Mouse (Mus musculus) cerebellum, adult 9-11 months (tissue): Measurements from ENCODE around the gene Pex5l.

Experiments
- DNase-seq: peaks from one replicate; pipeline ENCODE4 v3.0.0; 2022

Pex5l gene

GRCm38 (mm10) chr3:33142901-33143461, at the start of gene Pex5l:
Pex5l (minus strand) TSS chr3:33143247.
- DNase-seq = peak; percentile 27

DNA sequence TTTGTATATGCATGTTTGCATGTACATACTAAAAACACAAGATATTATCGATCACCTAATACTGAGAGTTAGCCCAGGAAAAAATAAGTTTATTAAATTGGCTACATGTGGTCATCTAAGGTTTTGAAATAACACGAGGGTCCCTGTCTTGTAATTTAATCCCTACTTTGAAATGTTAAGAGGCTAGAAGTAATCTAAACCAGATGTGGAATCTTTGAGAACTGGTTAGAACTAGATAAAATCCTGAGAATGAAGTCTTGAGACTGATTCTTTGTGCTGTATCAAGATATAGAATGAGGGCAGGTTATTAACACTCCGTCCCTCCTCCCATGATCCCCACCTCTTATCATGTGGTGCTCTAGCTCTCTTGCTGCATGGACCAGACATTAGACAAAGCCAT, 22.1 kb upstream of the Pex5l start:
- DNase-seq = no peak

DNA sequence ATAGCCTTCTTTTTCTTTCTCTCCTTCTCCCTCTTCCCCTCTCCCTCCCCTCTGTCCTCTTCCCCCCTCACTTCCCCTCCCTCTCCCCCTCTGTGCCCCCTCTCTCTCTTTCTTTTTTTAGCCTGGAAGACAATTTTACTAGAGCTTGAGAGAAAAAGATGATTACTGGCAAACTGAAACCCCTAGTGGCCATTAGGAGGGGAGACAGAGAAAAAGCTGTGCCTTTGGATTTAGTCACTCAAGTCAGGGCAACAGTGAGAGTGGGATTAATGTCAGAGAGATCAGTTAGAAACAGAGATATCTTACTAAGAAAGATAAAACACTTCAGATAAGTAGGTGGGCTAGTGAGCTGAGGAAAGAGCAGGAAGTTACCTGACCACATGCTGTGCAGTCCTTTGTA, 20.8 kb upstream of the Pex5l start:
- DNase-seq = no peak

DNA sequence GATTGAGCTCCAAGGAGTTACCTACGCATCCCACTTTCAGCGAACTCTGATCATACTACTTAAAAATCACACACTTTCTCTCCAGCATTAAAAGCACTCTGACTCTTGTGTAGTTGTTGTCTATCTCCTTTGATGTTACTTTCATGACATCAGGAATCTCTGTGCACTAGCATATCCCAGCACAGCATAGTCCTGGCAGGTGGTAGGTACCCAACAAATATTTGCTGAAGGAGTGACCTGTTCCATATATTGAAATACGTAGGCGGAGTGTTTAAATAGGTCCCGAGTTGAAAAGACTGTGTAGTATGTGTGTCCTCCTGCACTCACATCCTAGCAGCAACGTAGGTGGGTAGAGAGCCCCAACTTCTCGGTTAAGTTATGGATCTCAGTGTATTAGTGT, 545 bp upstream of the Pex5l start:
- no peak for DNase-seq

GRCm38 (mm10) chr3:33142398-33142797, 649 bp downstream of the Pex5l start:
- DNase-seq = no peak

GRCm38 (mm10) chr3:33129944-33130343, 13.1 kb downstream of the Pex5l start:
- DNase-seq = no peak

DNA sequence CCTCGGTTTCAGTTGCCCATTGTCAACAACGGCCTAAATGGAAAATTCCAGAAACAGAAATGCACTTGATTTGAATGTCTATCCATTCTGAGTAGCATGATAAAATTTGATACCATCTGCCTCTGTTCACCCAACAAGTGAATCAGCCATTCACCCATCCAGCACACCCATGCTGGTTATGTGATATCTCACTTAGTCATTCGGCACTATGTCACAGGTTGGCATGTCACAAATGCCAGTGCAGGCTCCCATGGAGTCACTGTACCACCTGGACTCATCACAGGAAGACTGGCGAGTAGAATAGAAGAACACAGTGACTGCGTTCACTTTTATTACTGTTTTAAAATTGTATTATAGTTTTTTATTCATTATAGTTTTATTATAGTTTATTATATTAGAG, 18.3 kb downstream of the Pex5l start:
- no peak for DNase-seq

- DNase-seq = no peak
Measured at GRCm38 (mm10) chr3:33105785-33106184, 37.3 kb downstream of the Pex5l start.

- no peak for DNase-seq
Measured at GRCm38 (mm10) chr3:33103501-33103900, 39.5 kb downstream of the Pex5l start.

GRCm38 (mm10) chr3:33098550-33099295, 44.3 kb downstream of the Pex5l start:
- no peak for DNase-seq

- no peak for DNase-seq
Measured at GRCm38 (mm10) chr3:33093646-33094045, 49.4 kb downstream of the Pex5l start.

GRCm38 (mm10) chr3:33090001-33090400, 53.0 kb downstream of the Pex5l start:
- DNase-seq = no peak

DNA sequence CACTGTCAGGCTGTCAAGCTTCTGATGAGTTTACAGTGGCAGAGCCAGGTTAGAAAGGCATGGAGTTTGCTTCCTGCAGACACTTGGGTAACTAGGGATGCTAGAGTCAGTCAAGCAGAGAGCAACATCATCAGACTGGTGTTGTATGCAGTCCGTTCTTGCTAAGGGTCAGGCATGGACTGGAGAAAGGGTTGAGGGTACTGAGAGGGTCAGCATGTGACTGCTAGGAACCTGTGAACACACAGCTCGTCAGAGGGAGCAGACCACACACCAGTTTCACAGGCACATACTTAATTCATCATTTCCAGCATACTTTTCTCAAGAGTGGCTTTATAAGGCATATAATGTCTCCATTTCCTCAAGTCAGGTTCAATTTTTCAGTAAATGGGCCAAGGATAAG, 53.6 kb downstream of the Pex5l start:
- no peak for DNase-seq

DNA sequence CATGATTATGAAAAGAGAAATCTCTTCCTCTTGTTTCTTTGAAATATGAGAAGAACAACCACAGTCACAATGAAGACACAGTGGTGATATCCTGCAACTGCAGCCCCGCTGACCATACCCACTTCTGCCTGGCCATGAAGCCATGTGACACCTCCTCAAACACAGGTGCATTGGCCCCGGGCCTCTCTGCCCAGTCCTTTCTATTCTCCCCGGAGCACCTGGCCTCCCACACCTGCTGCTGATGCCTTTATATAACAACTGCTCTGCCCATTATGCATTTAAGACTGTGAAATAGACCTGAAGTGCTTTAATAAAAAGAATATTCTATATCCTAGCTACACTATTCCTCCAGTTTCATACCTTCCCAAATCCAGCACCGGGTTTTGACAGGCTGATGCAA, 54.8 kb downstream of the Pex5l start:
- no peak for DNase-seq

- DNase-seq = no peak
Measured at GRCm38 (mm10) chr3:33082806-33083338, 60.2 kb downstream of the Pex5l start.

- no peak for DNase-seq
Measured at GRCm38 (mm10) chr3:33081793-33082192, 61.3 kb downstream of the Pex5l start.

DNA sequence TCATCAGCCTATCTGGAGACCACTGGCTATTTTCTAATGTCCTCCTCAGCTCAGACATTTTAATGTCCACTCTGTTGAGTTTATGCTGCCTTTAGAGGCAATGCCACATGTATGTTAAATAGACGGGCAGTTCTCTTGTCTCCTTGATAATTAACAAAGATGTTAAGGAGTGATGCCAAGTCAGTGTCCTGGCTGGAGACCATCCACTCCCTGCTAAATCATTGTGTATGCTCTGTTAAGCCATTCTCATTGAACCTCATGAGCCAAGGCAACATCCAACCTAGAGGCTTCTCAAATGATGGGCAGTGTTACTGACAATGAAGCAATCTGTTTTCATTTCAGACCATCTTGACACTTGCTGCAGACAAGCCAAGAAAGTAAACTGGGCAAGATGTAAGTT, 63.4 kb downstream of the Pex5l start:
- DNase-seq = no peak

DNA sequence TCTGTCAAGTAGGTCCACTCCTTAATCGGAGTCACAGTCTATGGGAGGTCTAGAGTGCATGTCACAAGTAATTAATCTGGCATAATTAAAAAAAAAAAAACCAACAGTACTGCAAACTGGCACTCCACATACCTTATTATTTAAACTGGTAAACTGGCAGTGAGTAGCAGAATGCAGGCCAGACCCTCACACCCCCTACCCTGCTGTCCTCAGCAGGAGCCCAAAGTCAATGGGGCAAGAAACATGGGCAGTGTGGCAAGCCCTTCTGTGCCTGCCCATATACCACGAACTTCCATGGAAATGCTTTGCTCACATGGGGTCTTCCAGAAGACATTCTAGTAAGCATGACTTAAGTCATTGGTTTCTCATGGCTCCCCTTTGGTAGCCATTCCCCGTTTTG, 63.9 kb downstream of the Pex5l start:
- no peak for DNase-seq

DNA sequence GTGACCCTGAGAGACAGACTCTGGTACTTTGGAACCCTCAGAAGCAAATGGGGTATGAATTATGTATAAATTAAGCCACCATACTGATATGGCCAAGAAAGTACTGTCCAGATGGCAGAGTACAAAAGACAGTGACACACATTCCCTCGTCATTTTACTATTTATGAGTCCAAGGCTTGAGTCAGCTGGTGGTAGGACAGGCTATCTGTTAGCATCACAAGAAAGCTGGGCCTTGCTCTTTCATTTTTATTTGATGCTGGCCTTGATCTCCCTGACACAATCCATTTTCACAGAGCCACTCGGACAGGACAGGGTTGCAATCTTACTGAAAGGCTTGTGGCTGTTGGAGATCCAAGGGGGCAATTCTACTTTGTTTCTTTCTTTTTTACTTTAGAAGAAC, 67.4 kb downstream of the Pex5l start:
- DNase-seq = no peak

GRCm38 (mm10) chr3:33074266-33074981, 68.6 kb downstream of the Pex5l start:
- no peak for DNase-seq

GRCm38 (mm10) chr3:33073905-33074265, 69.2 kb downstream of the Pex5l start:
- DNase-seq = no peak

DNA sequence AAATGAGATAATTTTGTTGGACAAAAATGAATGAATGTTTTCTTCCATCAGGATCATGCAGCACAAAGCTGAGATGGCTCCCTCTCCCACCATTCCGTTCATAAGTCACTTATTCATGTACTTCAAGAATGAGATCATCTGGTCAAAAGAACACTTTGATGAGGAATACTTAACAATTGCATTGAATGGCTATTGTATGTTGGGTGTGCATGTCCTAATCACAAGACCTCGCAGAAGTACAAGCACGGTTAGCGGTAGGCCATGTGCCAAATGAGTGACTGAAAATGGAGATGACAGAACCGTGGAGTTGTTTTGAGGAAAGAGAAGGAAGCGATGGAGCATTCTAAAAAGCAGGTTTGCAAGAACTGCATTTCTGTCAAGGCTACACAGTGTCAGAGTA, 72.3 kb downstream of the Pex5l start:
- DNase-seq = peak; percentile 10

- DNase-seq = no peak
Measured at GRCm38 (mm10) chr3:33068146-33068545, 74.9 kb downstream of the Pex5l start.

DNA sequence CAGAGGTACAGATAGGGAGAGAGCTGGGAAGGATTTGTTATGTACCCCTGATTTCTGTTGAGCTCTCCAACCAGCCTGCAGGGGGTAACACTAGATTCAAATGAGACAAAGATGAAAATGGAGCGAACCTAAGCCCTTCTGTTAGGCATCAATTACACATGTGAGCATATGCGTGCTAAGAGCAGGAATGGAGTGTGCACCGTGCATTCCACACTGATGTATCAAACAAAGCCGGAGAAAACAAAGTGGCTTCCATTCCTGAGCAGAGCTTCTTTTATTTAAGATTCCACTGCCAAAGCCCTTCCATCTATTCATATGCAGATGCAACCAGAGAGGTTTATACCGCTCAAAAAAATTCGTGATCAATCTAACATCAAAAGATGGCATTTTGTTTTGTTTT, 79.5 kb downstream of the Pex5l start:
- DNase-seq = no peak
